Mouse (Mus musculus): ENCODE results near the gene Cnksr3. TPM values are rescaled to one million over a fixed set of nuclear protein-coding genes. Genes with fewer than 3 reads are reported as not detected.

Gene Cnksr3
- total and polyA plus RNA-seq, 3 experiments: not detected

GRCm38 (mm10) chr10:7163031-7163430 lies 49.0 kb downstream of the Cnksr3 start:
- Histone ChIP-seq H3K27ac (ENCODE audit: control insufficient read depth, low read depth, low read length) (no peak overlapping the region), H3K27me3 (ENCODE audit: control insufficient read depth in 1 of 2, insufficient read depth in 2 of 2, low read length in 2 of 2) (no peaks in the 10 kb centered on the region), H3K9ac (ENCODE audit: control insufficient read depth, low read depth, low read length, poor library complexity, severe bottlenecking) (no peak overlapping the region), H3K4me3 (ENCODE audit: control insufficient read depth in 1 of 2, insufficient read depth in 1 of 2, low read depth in 2 of 2, low read length in 2 of 2) (no peak overlapping the region), H3K36me3 (ENCODE audit: control insufficient read depth in 1 of 2, insufficient read depth in 2 of 2, low read length in 2 of 2) (no peaks in the 10 kb centered on the region), H3K9me3 (replicated peaks; ENCODE audit: insufficient read depth, low read length) (no peaks in the 10 kb centered on the region), H3K79me2 (ENCODE audit: control insufficient read depth, insufficient read depth, low read length, poor library complexity) (no peaks in the 10 kb centered on the region), H3K4me1 (ENCODE audit: control insufficient read depth in 1 of 2, insufficient read depth in 2 of 2, low read length in 2 of 2) (no peaks in the 10 kb centered on the region)
- no peak for DNase-seq (ENCODE audit: low read depth, low spot score)
- no peak for TF ChIP-seq MAFK (IDR thresholded peaks at IDR 0.05; ENCODE audit: borderline replicate concordance, low read depth, low read length)
- TF ChIP-seq ZNF384 (IDR thresholded peaks at IDR 0.05; ENCODE audit: low read depth, low read length): no peak
- no peak for TF ChIP-seq ZKSCAN1 (IDR thresholded peaks at IDR 0.05; ENCODE audit: low read depth, low read length)

GRCm38 (mm10) chr10:7159061-7159511 lies 53.0 kb downstream of the Cnksr3 start:
- Histone ChIP-seq H3K4me1 (ENCODE audit: control insufficient read depth in 1 of 2, insufficient read depth in 2 of 2, low read length in 2 of 2) (no peaks in the 10 kb centered on the region), H3K36me3 (ENCODE audit: control insufficient read depth in 1 of 2, insufficient read depth in 2 of 2, low read length in 2 of 2) (no peaks in the 10 kb centered on the region), H3K79me2 (ENCODE audit: control insufficient read depth, insufficient read depth, low read length, poor library complexity) (no peaks in the 10 kb centered on the region), H3K27ac (ENCODE audit: control insufficient read depth, low read depth, low read length) (no peak overlapping the region), H3K9ac (ENCODE audit: control insufficient read depth, low read depth, low read length, poor library complexity, severe bottlenecking) (no peak overlapping the region), H3K4me3 (ENCODE audit: control insufficient read depth in 1 of 2, insufficient read depth in 1 of 2, low read depth in 2 of 2, low read length in 2 of 2) (no peak overlapping the region), H3K27me3 (ENCODE audit: control insufficient read depth in 1 of 2, insufficient read depth in 2 of 2, low read length in 2 of 2) (no peaks in the 10 kb centered on the region), H3K9me3 (replicated peaks; ENCODE audit: insufficient read depth, low read length) (no peaks in the 10 kb centered on the region)
- DNase-seq (ENCODE audit: low read depth, low spot score): no peak
- TF ChIP-seq MEF2A (IDR thresholded peaks at IDR 0.05; ENCODE audit: extremely low read depth, insufficient replicate concordance, low read depth, low read length, poor library complexity, severe bottlenecking) (no peak), ZMIZ1 (IDR thresholded peaks at IDR 0.05; ENCODE audit: low read depth, low read length) (no peak), USF2 (IDR thresholded peaks at IDR 0.05; ENCODE audit: borderline replicate concordance in 1 of 2, insufficient read depth in 1 of 2, low read depth in 1 of 2, low read length in 2 of 2) (no peak), GATA1 (IDR thresholded peaks at IDR 0.05; ENCODE audit: low read depth, low read length) (no peak), TBP (IDR thresholded peaks at IDR 0.05; ENCODE audit: low read depth, low read length) (no peak), SMC3 (IDR thresholded peaks at IDR 0.05; ENCODE audit: low read depth, low read length) (no peak), HCFC1 (IDR thresholded peaks at IDR 0.05; ENCODE audit: low read depth, low read length) (no peak), MAFK (IDR thresholded peaks at IDR 0.05; ENCODE audit: borderline replicate concordance, low read depth, low read length) (no peak), ZC3H11A (IDR thresholded peaks at IDR 0.05; ENCODE audit: low read depth, low read length) (no peak), BHLHE40 (IDR thresholded peaks at IDR 0.05; ENCODE audit: borderline replicate concordance, low read depth, low read length) (no peak), KAT2A (conservative IDR thresholded peaks at IDR 0.05; ENCODE audit: low read depth, low read length) (no peak), MYC (IDR thresholded peaks at IDR 0.05; ENCODE audit: low read depth, low read length) (no peak), NRF1 (IDR thresholded peaks at IDR 0.05; ENCODE audit: insufficient read depth, low read depth, low read length, poor library complexity, severe bottlenecking) (no peak), NELFE (IDR thresholded peaks at IDR 0.05; ENCODE audit: low read depth, low read length) (no peak), RAD21 (IDR thresholded peaks at IDR 0.05; ENCODE audit: low read depth, low read length) (no peak), TCF12 (IDR thresholded peaks at IDR 0.05; ENCODE audit: low read depth, low read length) (no peak), MXI1 (IDR thresholded peaks at IDR 0.05; ENCODE audit: low read depth, low read length) (no peak), UBTF (IDR thresholded peaks at IDR 0.05; ENCODE audit: borderline replicate concordance, insufficient read depth, low read depth, low read length) (no peak)

Measured in MEL (cell line).